Mouse (Mus musculus): ENCODE data around the gene Ankrd6.

The Ankrd6 gene

GRCm38 (mm10) chr4:32899051-32899450 lies 51.6 kb downstream of the Ankrd6 start:
- no peak for DNase-seq

GRCm38 (mm10) chr4:32891341-32891740 lies 59.3 kb downstream of the Ankrd6 start:
- no peak for DNase-seq

- no peak for DNase-seq
Measured at GRCm38 (mm10) chr4:32890735-32891098, 59.9 kb downstream of the Ankrd6 start.

- no peak for DNase-seq
Measured at GRCm38 (mm10) chr4:32889996-32890734, 60.5 kb downstream of the Ankrd6 start.

GRCm38 (mm10) chr4:32889246-32889645 lies 61.4 kb downstream of the Ankrd6 start:
- DNase-seq: peak; percentile 35

- DNase-seq: no peak
Measured at GRCm38 (mm10) chr4:32886479-32886878, 64.2 kb downstream of the Ankrd6 start.

GRCm38 (mm10) chr4:32884599-32884998 lies 66.0 kb downstream of the Ankrd6 start:
- DNase-seq: no peak

- no peak for DNase-seq
Measured at GRCm38 (mm10) chr4:32881001-32881400, 69.6 kb downstream of the Ankrd6 start.

- no peak for DNase-seq
Measured at GRCm38 (mm10) chr4:32874669-32875068, 76.0 kb downstream of the Ankrd6 start.

- DNase-seq: peak; percentile 3
Measured at GRCm38 (mm10) chr4:32872189-32872749, 78.4 kb downstream of the Ankrd6 start.

- DNase-seq: no peak
Measured at GRCm38 (mm10) chr4:32869370-32869769, 81.3 kb downstream of the Ankrd6 start.

- DNase-seq: no peak
Measured at GRCm38 (mm10) chr4:32868858-32869257, 81.8 kb downstream of the Ankrd6 start.

- DNase-seq: no peak
Measured at GRCm38 (mm10) chr4:32868437-32868836, 82.2 kb downstream of the Ankrd6 start.

GRCm38 (mm10) chr4:32867460-32867859 lies 83.2 kb downstream of the Ankrd6 start:
- DNase-seq: no peak

GRCm38 (mm10) chr4:32864867-32865242 lies 85.8 kb downstream of the Ankrd6 start:
- no peak for DNase-seq

- no peak for DNase-seq
Measured at GRCm38 (mm10) chr4:32864131-32864866, 86.3 kb downstream of the Ankrd6 start.

- no peak for DNase-seq
Measured at GRCm38 (mm10) chr4:32863447-32864130, 87.1 kb downstream of the Ankrd6 start.

GRCm38 (mm10) chr4:32862751-32863446 lies 87.7 kb downstream of the Ankrd6 start:
- no peak for DNase-seq

GRCm38 (mm10) chr4:32862011-32862750 lies 88.5 kb downstream of the Ankrd6 start:
- DNase-seq: no peak

- no peak for DNase-seq
Measured at GRCm38 (mm10) chr4:32860184-32860965, 90.3 kb downstream of the Ankrd6 start.

GRCm38 (mm10) chr4:32855580-32855979 lies 95.1 kb downstream of the Ankrd6 start:
- DNase-seq: no peak

All from lung, postnatal 36 days (tissue).